Mouse (Mus musculus) CH12.LX (cell line): ENCODE measurements around the gene Rrp15. TPM values are rescaled to one million over a fixed set of nuclear protein-coding genes. Genes with fewer than 3 reads are reported as not detected.

ENCODE experiments used
- DNase-seq: peaks from one replicate; pipeline ENCODE4 v3.0.0-alpha.2; 2013; ENCODE audit errors: extremely low read depth
- H3K27ac ChIP-seq: 2 replicates; pipeline ENCODE4 v1.5.1; 2012; ENCODE audit warnings: low read depth, mild to moderate bottlenecking, control low read depth, moderate library complexity; ENCODE audit not compliant: insufficient read depth
- H3K27me3 ChIP-seq: replicated peaks from 2 replicates; pipeline ENCODE3; 2012; ENCODE audit warnings: inconsistent platforms
- H3K36me3 ChIP-seq, 2 experiments: replicated peaks in 1 of 2; 2 replicates each; pipeline versions ENCODE3 to v1.6.1; 2012; ENCODE audit warnings: inconsistent platforms in 1 of 2, low read length in 1 of 2, mild to moderate bottlenecking in 1 of 2, mixed read lengths in 1 of 2, moderate library complexity in 1 of 2; ENCODE audit not compliant: control insufficient read depth in 1 of 2, insufficient read depth in 1 of 2
- H3K4me1 ChIP-seq, 2 experiments: 2 replicates each; pipeline ENCODE4 v1.6.1; 2012; ENCODE audit warnings: inconsistent platforms in 1 of 2, moderate library complexity in 1 of 2; ENCODE audit not compliant: insufficient read depth in 2 of 2, control insufficient read depth in 1 of 2
- H3K4me2 ChIP-seq: 2 replicates; pipeline ENCODE4 v1.6.1; 2012; ENCODE audit warnings: low read depth, mild to moderate bottlenecking, control low read depth; ENCODE audit not compliant: poor library complexity, insufficient read depth, severe bottlenecking
- H3K4me3 ChIP-seq, 3 experiments: fragments of 150-350 bp in 1 of 3; sonication (generic) in 1 of 3; replicated peaks in 1 of 3; 2 replicates each; pipeline versions ENCODE3 to v1.5.1; 2011 to 2012; ENCODE audit warnings: low read depth in 2 of 3, low read length in 2 of 3, mild to moderate bottlenecking in 2 of 3, moderate library complexity in 2 of 3, control low read depth in 1 of 3, improper control_type of control experiment in 1 of 3, inconsistent platforms in 1 of 3, mixed read lengths in 1 of 3; ENCODE audit not compliant: poor library complexity in 1 of 3
- H3K79me2 ChIP-seq: replicated peaks from 2 replicates; pipeline ENCODE4 v1.6.1; 2012; ENCODE audit warnings: mild to moderate bottlenecking, moderate library complexity; ENCODE audit not compliant: control insufficient read depth, poor library complexity, insufficient read depth, severe bottlenecking; ENCODE audit errors: extremely low read depth
- H3K9ac ChIP-seq: 2 replicates; pipeline ENCODE4 v1.6.1; 2012; ENCODE audit warnings: low read depth, mild to moderate bottlenecking, control low read depth, moderate library complexity; ENCODE audit not compliant: insufficient read depth
- H3K9me3 ChIP-seq: replicated peaks from 2 replicates; pipeline ENCODE3; 2012; ENCODE audit warnings: low read length, inconsistent platforms, mixed read lengths
- CHD1 ChIP-seq: IDR thresholded peaks from 2 replicates; pipeline ENCODE4 v1.6.1; 2012; ENCODE audit warnings: low read depth, low read length, improper control_type of control experiment, inconsistent platforms
- CTCF ChIP-seq, 2 experiments: IDR thresholded peaks in 1 of 2; conservative IDR thresholded peaks in 1 of 2; 2 replicates each; pipeline ENCODE4 v1.5.1; 2011 to 2012; ENCODE audit warnings: low read depth in 2 of 2, low read length in 2 of 2, improper control_type of control experiment in 1 of 2, inconsistent platforms in 1 of 2, mild to moderate bottlenecking in 1 of 2, moderate library complexity in 1 of 2
- E2F4 ChIP-seq: IDR thresholded peaks from 2 replicates; pipeline ENCODE4 v1.6.1; 2011; ENCODE audit warnings: low read depth, low read length, improper control_type of control experiment; ENCODE audit not compliant: insufficient replicate concordance
- ELF1 ChIP-seq: IDR thresholded peaks from 2 replicates; pipeline ENCODE4 v1.6.1; 2014; ENCODE audit warnings: low read depth, mild to moderate bottlenecking, inconsistent platforms, low read length, improper control_type of control experiment
- ETS1 ChIP-seq: conservative IDR thresholded peaks from 2 replicates; pipeline ENCODE4 v1.6.1; 2012; ENCODE audit warnings: low read depth, mild to moderate bottlenecking, inconsistent platforms, low read length, improper control_type of control experiment, moderate library complexity
- HCFC1 ChIP-seq: IDR thresholded peaks from 2 replicates; pipeline ENCODE4 v1.6.1; 2012; ENCODE audit warnings: low read depth, mild to moderate bottlenecking, inconsistent platforms, low read length, improper control_type of control experiment
- IRF4 ChIP-seq: IDR thresholded peaks from 2 replicates; pipeline ENCODE4 v1.6.1; 2014; ENCODE audit warnings: low read depth, mild to moderate bottlenecking, inconsistent platforms, low read length, improper control_type of control experiment
- JUN ChIP-seq: IDR thresholded peaks from 2 replicates; pipeline ENCODE4 v1.6.1; 2011; ENCODE audit warnings: low read depth, mild to moderate bottlenecking, low read length, improper control_type of control experiment, moderate library complexity; ENCODE audit not compliant: insufficient read depth
- KAT2A ChIP-seq: IDR thresholded peaks from 2 replicates; pipeline ENCODE4 v1.6.1; 2012; ENCODE audit warnings: low read length, improper control_type of control experiment, inconsistent platforms; ENCODE audit not compliant: insufficient replicate concordance
- MAFK ChIP-seq: IDR thresholded peaks from 2 replicates; pipeline ENCODE4 v1.6.1; 2011; ENCODE audit warnings: low read length, improper control_type of control experiment; ENCODE audit not compliant: insufficient replicate concordance
- MAX ChIP-seq: IDR thresholded peaks from 2 replicates; pipeline ENCODE4 v1.6.1; 2011; ENCODE audit warnings: low read length, improper control_type of control experiment
- MEF2A ChIP-seq: IDR thresholded peaks from 2 replicates; pipeline ENCODE4 v1.6.1; 2014; ENCODE audit warnings: low read depth, mild to moderate bottlenecking, inconsistent platforms, low read length, improper control_type of control experiment, borderline replicate concordance
- MXI1 ChIP-seq: IDR thresholded peaks from 2 replicates; pipeline ENCODE4 v1.6.1; 2011; ENCODE audit warnings: mild to moderate bottlenecking, low read depth, low read length, improper control_type of control experiment
- MYC ChIP-seq: IDR thresholded peaks from 2 replicates; pipeline ENCODE4 v1.6.1; 2011; ENCODE audit warnings: low read depth, mild to moderate bottlenecking, improper control_type of control experiment, low read length
- NRF1 ChIP-seq: IDR thresholded peaks from 2 replicates; pipeline ENCODE4 v1.6.1; 2014; ENCODE audit warnings: low read depth, mild to moderate bottlenecking, inconsistent platforms, low read length, improper control_type of control experiment, moderate library complexity
- PAX5 ChIP-seq: IDR thresholded peaks from 2 replicates; pipeline ENCODE4 v1.6.1; 2012; ENCODE audit warnings: low read length, inconsistent platforms, mixed read lengths
- POLR2A ChIP-seq: IDR thresholded peaks from 2 replicates; pipeline ENCODE4 v1.6.1; 2011; ENCODE audit warnings: low read depth, mild to moderate bottlenecking, improper control_type of control experiment, low read length
- RAD21 ChIP-seq: IDR thresholded peaks from 2 replicates; pipeline ENCODE4 v1.6.1; 2011; ENCODE audit warnings: low read depth, mild to moderate bottlenecking, low read length, improper control_type of control experiment, moderate library complexity
- UBTF ChIP-seq: IDR thresholded peaks from 2 replicates; pipeline ENCODE4 v1.6.1; 2012; ENCODE audit warnings: low read depth, mild to moderate bottlenecking, inconsistent platforms, low read length, improper control_type of control experiment, moderate library complexity
- USF1 ChIP-seq: IDR thresholded peaks from 2 replicates; pipeline ENCODE4 v1.6.1; 2014; ENCODE audit warnings: low read depth, mild to moderate bottlenecking, inconsistent platforms, low read length, improper control_type of control experiment
- USF2 ChIP-seq: conservative IDR thresholded peaks from 2 replicates; pipeline ENCODE4 v1.6.1; 2011; ENCODE audit warnings: low read depth, low read length, improper control_type of control experiment
- ZC3H11A ChIP-seq: IDR thresholded peaks from 2 replicates; pipeline ENCODE4 v1.6.1; 2012; ENCODE audit warnings: low read depth, mild to moderate bottlenecking, inconsistent platforms, low read length, improper control_type of control experiment
- ZKSCAN1 ChIP-seq: IDR thresholded peaks from 2 replicates; pipeline ENCODE4 v1.6.1; 2012; ENCODE audit warnings: low read depth, inconsistent platforms, low read length, improper control_type of control experiment, borderline replicate concordance
- ZMIZ1 ChIP-seq: IDR thresholded peaks from 2 replicates; pipeline ENCODE4 v1.6.1; 2012; ENCODE audit warnings: low read depth, mild to moderate bottlenecking, inconsistent platforms, low read length, improper control_type of control experiment
- dilution Hi-C: fragments of 300-500 bp; cut with MboI; formaldehyde crosslinking; loops from 2 replicates; pipeline ENCODE4 v1.14.3; 2020; ENCODE audit warnings: low sequenced_read_pairs; ENCODE audit not compliant: extremely low pct_unique_long_range_greater_than_20kb, extremely low pct_ligation_motif_present
- in situ Hi-C: fragments of 300-500 bp; cut with MboI; formaldehyde crosslinking; loops from 3 replicates; pipeline ENCODE4 v1.14.3; 2019; ENCODE audit warnings: low sequenced_read_pairs, low pct_ligation_motif_present, low pct_unique_long_range_greater_than_20kb, mixed read lengths
- polyA plus RNA-seq: library from polyadenylated mRNA; unstranded; fragments of >175 nt; gene quantifications from 2 replicates; pipeline ENCODE4 v1.2.1, GENCODE M21; 2012; ENCODE audit warnings: low read depth; ENCODE audit not compliant: insufficient read length
- total RNA-seq, 2 experiments: library from RNA; depleted of rRNA; stranded (reverse); fragments of 300-350 nt in 1 of 2; fragments of >200 nt in 1 of 2; gene quantifications; 2 replicates each; pipeline ENCODE4 v1.2.3; 2012 to 2014

The Rrp15 gene
- total and polyA plus RNA-seq, 3 experiments: 83.8 to 176 (median 172) TPM

DNA sequence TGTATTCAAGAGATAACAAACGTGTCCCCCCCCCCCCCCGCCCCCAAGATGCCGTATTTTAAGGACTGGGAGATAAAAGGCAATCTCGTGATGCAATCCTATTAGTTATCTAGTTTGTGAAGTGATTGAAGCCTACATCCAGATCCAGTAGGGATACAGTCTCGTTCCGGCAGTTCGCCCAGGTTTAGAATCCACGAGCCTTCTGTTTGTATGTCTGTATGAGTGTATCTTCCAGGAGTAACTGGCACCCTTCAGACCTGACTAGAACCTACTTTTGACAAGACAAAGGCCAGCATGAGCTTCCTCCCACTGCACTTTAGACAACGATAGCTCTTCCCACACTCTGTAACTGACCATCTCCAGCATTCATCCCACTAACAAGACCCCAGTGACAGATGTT, 57.5 kb downstream of the Rrp15 start:
- H3K9me3 ChIP-seq: no peaks in the 10 kb centered on the region
- no peak overlapping the region for H3K4me2 ChIP-seq
- H3K79me2 ChIP-seq: no peaks in the 10 kb centered on the region
- no peaks in the 10 kb centered on the region for H3K4me1 ChIP-seq
- no peak for TF ChIP-seq E2F4
- TF ChIP-seq HCFC1: no peak
- TF ChIP-seq ZC3H11A: no peak
- no peak for TF ChIP-seq MAFK
- no peak for TF ChIP-seq JUN
- TF ChIP-seq USF2: no peak
- TF ChIP-seq ETS1: no peak
- no peak for TF ChIP-seq CTCF (conservative IDR thresholded peaks at IDR 0.05 in 1 of 2, IDR thresholded peaks at IDR 0.05 in 1 of 2; ENCODE audit: low read depth in 2 of 2, low read length in 2 of 2)
- no peak overlapping the region for H3K4me3 ChIP-seq
- DNase-seq: no peak
- no peaks in the 10 kb centered on the region for H3K27me3 ChIP-seq
- no peak overlapping the region for H3K27ac ChIP-seq
- in situ Hi-C loops: no loop called here
- dilution Hi-C loops: no loop called here
- no peaks in the 10 kb centered on the region for H3K36me3 ChIP-seq
- no peak overlapping the region for H3K9ac ChIP-seq

DNA sequence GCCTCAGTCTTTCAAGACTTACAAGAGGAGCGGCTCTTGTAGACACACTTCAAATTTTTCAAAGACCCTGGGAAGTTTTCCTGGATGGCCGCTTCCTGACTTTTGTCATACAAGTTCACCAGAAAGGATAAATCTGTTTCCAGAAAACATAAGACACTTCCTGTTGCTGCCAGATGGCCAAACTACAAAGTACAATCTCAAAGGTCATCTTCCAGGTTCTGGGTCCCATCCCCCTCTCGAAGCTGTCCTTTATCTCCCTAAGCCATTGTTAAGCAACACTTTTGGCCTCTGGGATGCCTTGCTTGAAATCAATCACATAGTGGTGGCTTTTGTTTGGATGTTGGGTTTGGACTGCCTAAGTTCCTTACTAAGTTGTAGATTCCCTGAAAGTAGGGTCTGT, 65.1 kb downstream of the Rrp15 start:
- Histone ChIP-seq H3K9ac (no peak overlapping the region), H3K36me3 (no peaks in the 10 kb centered on the region), H3K4me1 (no peaks in the 10 kb centered on the region), H3K27ac (no peak overlapping the region), H3K4me2 (no peak overlapping the region), H3K79me2 (no peaks in the 10 kb centered on the region), H3K27me3 (no peaks in the 10 kb centered on the region), H3K4me3 (no peak overlapping the region), H3K9me3 (no peaks in the 10 kb centered on the region)
- no peak for TF ChIP-seq ZKSCAN1
- TF ChIP-seq ZMIZ1: no peak
- TF ChIP-seq MAX: no peak
- TF ChIP-seq ELF1: no peak
- TF ChIP-seq KAT2A: no peak
- no peak for TF ChIP-seq UBTF
- TF ChIP-seq RAD21: no peak
- no peak for TF ChIP-seq ETS1
- TF ChIP-seq PAX5: no peak
- no peak for TF ChIP-seq MAFK
- no peak for TF ChIP-seq NRF1
- TF ChIP-seq HCFC1: no peak
- no peak for TF ChIP-seq MYC
- no peak for TF ChIP-seq CHD1
- no peak for TF ChIP-seq MXI1
- no peak for TF ChIP-seq CTCF (conservative IDR thresholded peaks at IDR 0.05 in 1 of 2, IDR thresholded peaks at IDR 0.05 in 1 of 2; ENCODE audit: low read depth in 2 of 2, low read length in 2 of 2)
- no peak for TF ChIP-seq MEF2A
- TF ChIP-seq POLR2A: no peak
- no peak for TF ChIP-seq IRF4
- TF ChIP-seq USF1: no peak
- in situ Hi-C loops: no loop called here
- dilution Hi-C loops: no loop called here
- DNase-seq: no peak
